Mouse (Mus musculus) erythroid progenitor cell, adult 5-6 weeks (primary cell): Measurements from ENCODE around the gene Txn1. TPM values are rescaled to one million over a fixed set of nuclear protein-coding genes. Genes with fewer than 3 reads are reported as not detected.

Experiments
- ATAC-seq: replicated peaks from 2 replicates; pipeline ENCODE4 v1.8.0; 2016; ENCODE audit warnings: moderate number of reproducible peaks, mild to moderate bottlenecking, moderate TSS enrichment, inconsistent platforms; ENCODE audit not compliant: poor library complexity, low FRiP score, severe bottlenecking
- total RNA-seq, 2 experiments: library from RNA; stranded (forward) in 1 of 2; stranded (reverse) in 1 of 2; fragments of 150-400 nt in 1 of 2; fragments of 186-747, 209-891 nt in 1 of 2; gene quantifications; 2 replicates each; pipeline versions ENCODE4 v1.2.3 to v1.2.4; 2015 to 2017; ENCODE audit warnings: low replicate concordance in 2 of 2

Txn1 gene
- total RNA-seq, 2 experiments from 2014 or later: 87.3 to 220 TPM

DNA sequence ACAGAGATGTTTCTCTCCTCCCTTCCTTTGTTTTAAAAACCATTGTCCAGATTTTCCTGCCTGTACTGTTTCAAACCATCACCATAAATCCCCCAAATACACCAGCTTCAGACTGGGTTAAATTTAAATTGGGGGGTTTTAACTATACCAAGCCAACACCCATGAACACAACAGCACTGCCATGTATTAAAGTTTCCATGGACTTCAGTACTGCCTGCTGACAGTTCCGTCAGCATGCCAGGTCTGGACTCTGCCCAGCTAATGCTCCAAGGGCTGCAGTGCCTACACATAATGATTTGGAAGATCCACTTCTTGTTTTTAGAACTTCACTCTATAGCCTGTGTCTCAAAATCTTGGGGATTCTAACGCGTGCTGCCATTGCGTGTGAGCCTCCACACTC, 8.7 kb downstream of the Txn1 start:
- ATAC-seq: no peak

DNA sequence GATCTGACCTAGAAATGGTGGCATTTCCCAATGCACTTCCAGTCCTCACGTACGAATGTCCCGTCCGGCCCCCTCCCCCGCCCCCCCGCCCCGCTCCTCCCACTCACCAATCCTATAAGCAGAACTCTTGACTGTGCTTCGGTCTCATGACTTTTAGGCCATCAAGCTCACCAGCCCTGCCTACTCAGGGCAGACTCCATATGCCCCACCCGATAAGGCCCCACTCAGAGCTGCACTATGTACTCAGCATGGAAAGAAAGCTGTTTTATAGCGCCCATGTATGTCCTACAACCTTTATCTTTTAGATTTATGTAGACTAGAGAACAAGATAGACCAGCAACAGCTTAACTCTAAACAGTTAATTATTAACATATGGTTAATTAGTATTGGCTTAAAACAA, 9.2 kb downstream of the Txn1 start:
- ATAC-seq: no peak

DNA sequence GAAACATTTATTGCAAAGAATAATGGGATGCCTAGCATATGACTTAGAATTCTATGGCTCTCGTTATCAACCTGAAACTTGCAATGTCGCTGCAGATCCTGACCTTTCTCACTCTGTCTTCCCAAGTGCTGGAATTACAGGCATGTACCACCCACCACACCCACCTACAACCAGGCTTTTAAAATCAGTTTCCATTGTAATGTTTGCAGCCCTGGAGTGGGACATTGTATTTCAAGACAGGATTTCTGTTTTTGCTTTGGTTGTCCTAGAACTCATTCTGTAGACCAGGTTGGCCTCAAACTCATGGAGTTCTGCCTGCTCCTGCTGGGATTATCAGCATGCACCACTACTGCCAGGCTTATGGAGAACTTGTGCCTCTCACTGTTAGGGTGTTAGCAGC, 13.3 kb downstream of the Txn1 start:
- ATAC-seq: no peak

DNA sequence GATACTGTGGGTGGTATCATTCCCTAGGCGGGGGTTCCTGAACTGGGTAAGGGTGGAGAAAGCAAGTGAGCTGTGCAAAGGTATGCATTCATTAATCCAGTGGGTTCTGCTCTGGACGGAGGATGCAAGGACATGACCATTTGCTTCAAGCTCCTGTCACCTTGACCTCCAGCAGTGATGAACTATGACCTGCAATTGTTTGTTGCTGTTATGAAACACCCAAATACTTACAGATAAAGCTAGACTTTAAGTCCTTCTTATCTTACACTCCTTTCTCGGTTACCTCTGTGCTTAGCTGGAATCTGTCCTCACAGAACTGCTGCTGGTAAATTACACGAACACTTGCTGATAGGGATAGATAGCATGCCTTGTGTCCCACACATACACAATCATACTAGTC, 15.6 kb downstream of the Txn1 start:
- no peak for ATAC-seq

DNA sequence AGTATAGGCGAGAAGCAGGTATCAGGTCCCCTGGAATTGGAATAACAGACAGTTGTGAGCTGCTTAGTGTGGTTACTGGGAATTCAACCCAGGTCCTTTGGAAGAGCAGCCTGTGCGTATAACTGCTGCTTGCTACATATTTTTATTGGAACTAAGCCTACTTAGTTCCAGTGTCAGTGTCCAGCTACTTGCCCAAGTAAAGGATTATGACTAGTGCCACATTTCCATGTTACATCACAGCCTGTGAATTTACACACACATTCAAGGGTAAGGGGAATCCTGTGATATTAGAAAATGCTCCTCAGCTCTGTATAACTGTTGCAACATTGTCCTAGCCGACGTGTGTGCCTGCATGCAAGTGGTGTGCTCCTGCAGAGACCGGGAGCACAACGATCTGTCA, 18.9 kb downstream of the Txn1 start:
- no peak for ATAC-seq

DNA sequence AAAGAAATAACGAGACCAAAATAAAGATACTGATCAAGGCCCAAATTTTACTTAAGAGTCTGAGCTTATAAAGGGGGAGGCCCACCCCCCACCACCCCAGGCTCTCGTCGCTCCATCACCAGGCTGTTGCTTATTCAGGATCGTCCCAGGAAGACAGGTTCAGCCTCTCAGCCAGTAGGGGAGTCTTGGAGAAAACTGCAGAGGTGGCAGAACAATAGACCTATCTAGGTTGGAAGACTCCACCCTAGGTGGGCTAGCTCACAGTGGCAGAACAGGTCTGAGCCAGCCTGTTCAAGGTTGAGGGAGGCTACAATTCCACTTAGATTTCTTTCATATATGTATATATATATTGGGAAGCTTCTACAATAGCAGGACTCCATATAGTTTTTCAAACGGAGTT, 22.0 kb downstream of the Txn1 start:
- no peak for ATAC-seq

DNA sequence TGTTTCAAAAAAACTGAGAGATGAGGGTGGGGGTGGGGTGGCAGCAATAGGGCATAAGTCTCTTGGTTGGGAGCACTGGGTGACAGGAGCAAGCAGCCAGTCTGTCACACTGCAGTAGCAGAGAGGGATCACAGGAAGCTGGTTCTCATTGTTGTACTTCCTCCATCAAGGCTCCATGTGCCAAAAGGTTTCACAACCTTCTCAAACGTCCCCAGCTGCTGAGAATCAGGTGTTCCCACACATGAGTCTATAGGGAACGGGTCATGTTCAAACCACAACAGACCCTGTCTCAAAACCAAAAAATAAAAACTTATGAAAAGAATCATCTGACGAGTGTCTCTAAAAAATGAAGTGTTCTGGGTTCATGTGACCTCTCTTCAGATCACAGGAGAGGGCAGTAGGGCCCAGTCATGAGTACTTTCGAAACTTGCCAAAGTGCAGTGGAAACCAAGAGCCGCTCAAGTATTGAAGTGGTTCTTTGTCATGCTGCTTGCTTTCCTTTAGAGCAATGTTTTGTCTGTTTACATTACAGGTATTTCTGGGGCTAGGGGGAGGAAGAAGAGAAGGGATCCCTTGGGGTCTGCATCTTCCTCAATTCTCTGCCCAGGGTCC, 25.5 kb downstream of the Txn1 start:
- ATAC-seq: no peak

DNA sequence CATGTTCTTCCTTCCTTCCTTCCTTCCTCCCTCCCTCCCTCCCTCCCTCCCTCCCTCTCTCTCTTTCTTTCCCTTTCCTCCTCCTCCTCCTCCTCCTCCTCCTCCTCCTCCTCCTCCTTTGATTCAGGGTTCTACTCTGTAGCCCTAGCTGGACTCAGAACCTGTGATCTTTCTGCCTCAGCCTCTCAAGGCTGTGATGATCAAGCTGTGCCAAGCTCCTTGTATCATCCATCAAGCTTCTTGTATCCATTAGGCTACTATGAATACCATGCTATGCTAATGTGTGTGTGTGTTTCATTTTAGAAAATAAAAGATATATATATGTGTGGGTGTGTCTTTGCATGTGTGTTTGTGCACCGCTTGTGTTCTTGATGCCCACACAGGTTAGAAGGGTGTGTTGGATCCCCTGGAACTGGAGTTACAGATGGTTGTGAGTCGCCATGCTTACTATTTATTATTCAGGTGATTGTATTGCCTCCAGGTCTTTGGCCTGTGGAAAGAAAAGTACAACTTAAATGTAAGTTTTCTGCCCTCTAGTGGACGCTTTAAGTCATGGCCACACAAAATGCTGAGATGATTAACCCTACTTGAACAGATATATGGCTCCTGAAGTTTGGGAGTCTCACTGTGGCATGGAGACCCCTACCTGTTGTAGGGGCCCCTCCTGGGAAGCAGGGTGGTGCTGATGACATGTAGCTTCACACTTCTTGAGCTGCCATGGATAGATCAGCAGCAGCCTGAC, 28.6 kb downstream of the Txn1 start:
- ATAC-seq: 0 out of 2 replicates have a peak, but pooled peaks have one; percentile 52

DNA sequence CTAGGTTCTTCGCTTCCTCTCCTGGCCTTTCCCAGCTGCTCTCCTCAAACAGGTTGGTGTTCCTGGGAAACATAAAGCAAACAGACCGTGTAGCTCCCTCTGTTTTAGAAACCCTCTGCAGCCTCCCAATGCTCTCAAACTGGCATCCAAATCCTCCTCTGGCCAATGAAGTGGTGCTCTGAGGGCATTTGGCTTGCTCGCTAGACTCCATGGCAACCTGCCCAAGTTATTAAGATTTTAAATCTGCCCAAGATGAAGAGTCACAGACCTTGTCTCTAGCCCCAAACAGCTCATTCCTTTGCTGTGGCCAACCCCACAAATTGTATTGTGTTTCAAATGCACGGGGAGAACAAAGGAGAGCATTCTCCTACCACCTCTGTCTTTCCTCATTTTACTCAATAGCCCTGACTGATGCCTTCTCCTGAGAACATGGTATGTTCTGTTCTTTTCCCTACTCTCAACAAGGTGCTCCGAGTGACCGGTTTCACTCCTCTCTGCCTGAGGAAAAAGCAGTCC, 31.6 kb downstream of the Txn1 start:
- ATAC-seq: no peak

DNA sequence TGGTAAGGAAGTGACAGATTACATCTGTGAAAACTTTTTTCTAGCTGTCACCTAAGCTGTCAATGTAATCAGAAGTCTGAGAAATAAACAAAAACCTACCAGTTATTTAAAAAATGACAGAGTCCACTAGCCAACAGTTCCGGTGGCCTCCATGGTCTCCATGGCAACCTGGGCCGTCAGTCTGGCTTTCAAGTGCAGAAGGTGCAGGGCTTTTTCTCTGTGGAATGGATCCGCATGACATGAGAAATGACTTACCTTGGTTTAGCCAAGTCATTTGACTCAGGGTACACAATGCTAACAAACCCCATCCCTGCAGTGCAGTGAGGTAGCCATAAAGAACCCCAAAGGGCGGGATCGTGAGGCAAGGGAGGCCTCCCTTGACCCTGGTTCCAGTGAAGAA, 34.0 kb downstream of the Txn1 start:
- no peak for ATAC-seq

DNA sequence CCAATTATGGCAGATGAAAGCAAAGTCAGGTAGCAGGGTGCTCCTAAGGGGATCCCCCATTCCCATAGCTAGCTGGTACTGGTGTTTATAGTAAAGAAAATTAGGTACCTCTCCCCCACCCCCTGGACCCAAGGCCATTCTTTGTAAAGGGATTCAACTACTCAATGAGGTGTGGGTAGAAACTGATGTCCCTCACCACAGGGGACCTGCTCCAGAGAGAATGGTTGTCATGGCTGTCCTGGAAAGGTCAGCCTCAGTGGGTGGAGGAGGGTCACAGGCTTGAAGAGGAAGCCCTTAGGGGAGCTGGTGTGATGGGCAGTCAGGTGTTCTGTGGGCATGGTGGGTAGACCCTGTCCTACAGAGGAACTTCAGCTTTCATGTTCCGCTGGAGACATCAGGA, 35.7 kb downstream of the Txn1 start:
- no peak for ATAC-seq

DNA sequence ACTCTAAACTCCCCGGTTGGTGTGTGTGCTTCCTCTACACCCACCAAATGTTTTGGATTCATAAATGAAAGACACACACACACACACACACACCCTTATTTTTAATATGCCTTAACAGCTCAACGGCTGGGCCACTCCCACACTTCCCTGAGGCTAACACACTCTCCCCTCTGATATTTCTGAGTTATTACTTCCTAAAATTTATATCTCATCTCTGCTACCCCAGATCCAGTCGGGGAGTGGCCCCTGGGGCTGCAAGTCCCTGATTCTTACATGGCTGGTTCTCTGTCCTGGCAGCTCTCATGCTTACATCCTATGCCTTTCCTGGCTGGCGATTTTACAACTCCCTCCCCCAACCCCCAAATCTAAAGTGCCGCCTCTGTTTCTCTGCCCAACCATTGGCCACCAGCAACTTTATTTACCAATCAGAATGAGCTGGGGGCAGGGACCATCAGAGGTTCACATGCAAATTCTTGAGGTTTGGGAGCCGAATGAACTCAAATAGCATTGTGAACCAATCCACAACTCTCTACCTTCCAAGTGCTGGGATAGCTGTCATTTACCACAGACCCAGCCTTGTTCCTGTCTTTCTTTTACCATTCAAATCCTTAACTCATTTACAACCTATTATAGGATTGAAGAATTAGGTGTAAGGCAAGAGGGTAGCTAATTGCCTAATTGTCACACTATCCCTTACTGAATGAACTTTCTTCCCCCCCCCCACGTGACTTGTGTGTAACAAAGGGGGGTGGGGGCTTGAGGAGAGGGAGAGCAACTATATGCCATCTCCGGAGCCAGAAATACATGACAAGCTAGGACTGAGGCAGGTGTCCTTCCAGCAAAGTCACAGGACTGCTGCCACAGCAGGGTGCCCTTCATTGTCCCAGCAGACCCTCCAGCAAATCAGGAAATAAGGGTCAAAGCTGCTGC, 36.5 kb downstream of the Txn1 start:
- no peak for ATAC-seq

DNA sequence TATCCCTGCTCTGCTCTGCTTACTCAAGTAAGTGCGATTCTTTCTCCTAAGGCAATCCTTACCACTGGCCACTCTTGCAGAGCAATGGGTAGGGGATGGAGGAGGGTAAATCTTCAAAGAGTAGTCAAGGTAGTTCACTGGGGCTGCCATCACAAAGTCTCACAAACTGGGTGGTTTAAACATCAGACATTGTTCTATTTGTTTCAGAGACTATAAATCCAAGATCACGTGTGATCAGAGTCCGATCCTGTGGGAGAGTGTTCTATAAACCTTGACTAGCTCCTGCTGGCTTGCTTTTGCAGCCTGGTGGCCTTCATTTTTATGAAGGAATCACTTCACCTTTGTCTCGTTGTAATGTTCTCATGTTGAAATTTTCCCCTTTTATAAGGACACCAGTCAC, 39.5 kb downstream of the Txn1 start:
- ATAC-seq: no peak

DNA sequence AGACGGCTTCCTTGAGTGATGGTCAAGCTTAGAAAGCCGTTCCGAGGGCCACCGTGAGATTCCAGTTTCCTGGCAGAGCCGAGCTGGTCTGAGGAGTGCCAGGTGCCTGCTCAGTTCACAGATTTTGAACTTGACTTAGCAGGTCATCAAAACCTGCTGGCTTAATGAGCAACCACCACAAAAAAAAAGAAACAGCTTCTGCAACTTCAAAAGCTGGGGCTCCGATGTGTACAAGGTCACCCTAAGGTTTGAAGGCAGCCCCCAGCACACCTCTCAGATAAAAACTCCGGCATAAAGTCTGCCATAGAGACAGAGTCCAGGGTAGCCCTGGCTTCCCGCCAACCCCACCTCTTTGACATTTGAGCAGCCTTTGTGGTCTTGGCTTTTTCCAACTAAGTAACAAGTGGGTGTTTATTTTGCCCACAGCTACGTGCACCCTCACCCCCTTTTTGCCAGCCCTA, 40.0 kb downstream of the Txn1 start, which contains the start of gene D630039A03Rik:
TSS of gene D630039A03Rik (minus strand) at position 97 of the 461 bp plus-strand sequence.
- no peak for ATAC-seq

DNA sequence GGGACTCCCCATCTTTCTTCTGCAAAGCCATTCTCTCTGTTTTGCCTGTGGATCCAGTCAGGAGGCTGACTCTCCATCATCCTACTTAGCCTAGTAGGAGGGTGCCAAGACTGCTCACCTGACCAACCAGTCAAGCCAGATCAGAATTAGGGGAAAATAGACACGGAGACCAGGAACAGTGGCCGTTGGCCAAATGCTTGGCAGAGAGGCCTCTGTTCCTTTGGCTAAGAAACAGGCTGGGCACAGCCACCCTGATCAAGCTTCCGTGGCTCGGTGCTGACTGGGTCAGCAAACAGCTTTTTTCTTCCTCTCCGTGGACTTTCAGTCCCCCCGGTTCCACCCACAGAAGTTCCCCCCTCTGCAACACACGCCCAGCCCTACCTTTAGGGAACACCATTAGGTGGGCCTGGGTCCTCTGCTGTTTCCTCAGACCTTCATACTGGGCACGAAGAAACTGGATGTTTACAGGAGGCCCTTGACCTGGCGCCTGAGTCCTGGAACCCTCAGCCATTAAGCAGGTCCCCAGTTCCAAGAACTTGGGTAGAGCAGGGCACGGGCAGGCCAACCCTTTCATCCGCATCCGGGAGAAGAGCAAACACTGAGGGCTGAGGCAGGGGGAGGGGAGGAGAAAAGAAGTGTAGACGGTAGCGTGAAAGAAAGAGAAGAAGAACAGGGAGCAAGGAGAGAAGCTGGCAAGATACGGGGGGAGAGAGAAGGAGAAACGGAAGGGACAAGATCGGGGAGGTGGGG, 40.8 kb downstream of the Txn1 start:
- ATAC-seq: no peak

DNA sequence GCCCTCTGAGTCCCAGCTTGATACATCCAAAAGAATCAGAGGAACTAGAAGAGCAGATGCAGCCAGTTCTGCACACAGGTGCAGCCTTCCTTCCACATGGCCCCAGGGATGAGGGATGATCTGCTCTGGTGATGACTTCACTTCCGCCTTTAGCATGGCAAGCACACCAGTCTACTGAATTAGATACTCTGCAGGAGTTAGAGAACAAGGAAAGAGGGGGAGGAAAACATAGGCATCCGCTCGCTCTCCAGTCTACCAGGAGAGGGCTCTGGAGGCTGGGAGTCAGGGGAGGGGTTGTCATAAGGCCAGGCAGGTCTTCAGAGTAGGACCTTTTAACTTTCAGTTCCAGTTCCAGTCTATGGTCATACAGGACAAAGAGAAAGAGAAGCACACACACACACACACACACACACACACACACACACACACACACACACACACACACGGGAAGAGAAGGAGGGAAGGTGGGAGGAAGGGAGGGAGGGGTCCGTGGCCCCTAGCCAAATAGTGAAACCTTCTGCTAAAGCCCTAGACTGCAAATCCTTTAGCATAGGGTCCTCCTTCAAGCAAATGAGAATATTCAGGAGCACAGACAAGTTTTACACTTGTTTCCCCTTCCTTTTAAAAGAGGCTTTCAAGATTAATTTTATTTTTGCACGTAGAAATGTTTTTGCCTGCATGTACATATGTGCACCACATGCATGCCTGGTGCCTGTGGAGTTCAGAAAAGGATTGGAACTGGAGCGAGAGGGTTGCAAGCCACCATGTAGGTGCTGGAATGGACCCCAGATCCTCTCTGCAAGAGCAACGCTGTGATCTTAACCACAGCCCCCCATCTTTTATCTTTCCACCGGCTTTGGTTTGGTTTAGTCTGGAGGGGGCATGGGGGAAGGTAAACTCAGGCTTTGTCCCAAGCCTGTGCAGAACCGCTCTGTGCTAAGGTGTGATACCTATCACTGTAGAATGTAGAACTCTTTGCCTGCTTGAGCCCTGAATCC, 41.7 kb downstream of the Txn1 start:
- ATAC-seq: no peak

DNA sequence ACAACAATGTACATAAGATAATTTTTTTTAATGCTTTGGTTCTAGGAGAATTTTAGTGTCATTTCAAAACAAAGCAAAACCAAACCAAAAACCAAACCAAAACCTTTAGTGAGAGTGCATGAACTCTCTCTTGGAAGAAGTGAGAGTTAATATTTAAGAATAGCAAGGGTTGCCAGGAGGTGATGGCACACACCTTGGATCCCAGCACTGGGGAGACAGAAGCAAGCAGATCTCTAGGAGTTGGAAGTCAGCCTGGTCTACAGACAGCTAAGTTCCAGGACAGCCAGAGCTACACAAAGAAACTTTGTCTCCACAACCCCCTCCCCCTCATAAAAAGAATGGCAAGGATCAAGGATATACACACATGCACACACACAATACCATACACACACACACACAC, 43.2 kb downstream of the Txn1 start:
- no peak for ATAC-seq

DNA sequence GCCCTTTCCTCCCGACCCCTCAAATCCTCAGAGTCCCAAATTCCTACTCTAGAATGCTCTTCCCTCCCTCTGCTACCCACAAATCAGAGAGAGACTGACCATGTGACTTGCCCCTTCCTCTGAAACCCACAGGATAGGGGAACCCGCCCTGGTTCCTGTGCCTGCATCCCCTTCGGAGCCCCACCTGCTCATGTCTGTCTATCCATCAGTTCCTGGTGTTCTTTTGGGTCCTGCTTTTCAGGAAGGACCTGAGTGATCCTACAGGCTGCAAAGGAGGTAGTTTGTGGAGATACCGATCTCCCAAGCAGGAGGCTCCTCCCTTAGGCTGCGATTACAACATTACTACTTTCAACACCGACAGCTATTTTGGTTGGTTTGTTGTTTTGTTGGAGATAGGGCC, 47.4 kb downstream of the Txn1 start:
- ATAC-seq: no peak
